Mouse (Mus musculus): Measurements from ENCODE around the gene Ankrd13a. TPM values are rescaled to one million over a fixed set of nuclear protein-coding genes. Genes with fewer than 3 reads are reported as not detected.

Ankrd13a gene
- polyA plus RNA-seq, 1 experiment from 2014 or later, result 71.9 TPM

GRCm38 (mm10) chr5:114759536-114760090 is 14.9 kb upstream of the Ankrd13a start:
- Histone ChIP-seq H3K36me3 (ENCODE audit: control insufficient read depth, insufficient read depth, low read length) (peaks cover 15% of the 10 kb centered on the region), H3K27me3 (ENCODE audit: control insufficient read depth, insufficient read depth, low read length) (no peaks in the 10 kb centered on the region), H3K9me3 (ENCODE audit: control insufficient read depth, low read length) (no peaks in the 10 kb centered on the region), H3K4me3 (ENCODE audit: low read depth, low read length) (no peak overlapping the region), H3K4me1 (ENCODE audit: control insufficient read depth, insufficient read depth, low read length) (no peaks in the 10 kb centered on the region), H3K4me2 (no peak overlapping the region), H3K9ac (ENCODE audit: low read length) (no peak overlapping the region), H3K27ac (ENCODE audit: low read depth, low read length) (no peak overlapping the region)
- ATAC-seq (ENCODE audit: low FRiP score), result no peak
- DNase-seq (ENCODE audit: low spot score, missing footprints), result no peak
- 89% methylated on average over 5 of the region's 5 CpGs for WGBS

GRCm38 (mm10) chr5:114761980-114762379 is 12.5 kb upstream of the Ankrd13a start:
- no peaks in the 10 kb centered on the region for H3K27me3 ChIP-seq (ENCODE audit: control insufficient read depth, insufficient read depth, low read length)
- no peak overlapping the region for H3K4me2 ChIP-seq
- WGBS, result 87% methylated on average over 8 of the region's 8 CpGs
- no peak overlapping the region for H3K9ac ChIP-seq (ENCODE audit: low read length)
- no peaks in the 10 kb centered on the region for H3K4me1 ChIP-seq (ENCODE audit: control insufficient read depth, insufficient read depth, low read length)
- no peaks in the 10 kb centered on the region for H3K9me3 ChIP-seq (ENCODE audit: control insufficient read depth, low read length)
- H3K4me3 ChIP-seq (ENCODE audit: low read depth, low read length), result no peak overlapping the region
- ATAC-seq (ENCODE audit: low FRiP score) (no peak), DNase-seq (ENCODE audit: low spot score, missing footprints) (no peak)
- peaks cover 10% of the 10 kb centered on the region for H3K36me3 ChIP-seq (ENCODE audit: control insufficient read depth, insufficient read depth, low read length)
- no peak overlapping the region for H3K27ac ChIP-seq (ENCODE audit: low read depth, low read length)

GRCm38 (mm10) chr5:114764812-114765735 is 9.4 kb upstream of the Ankrd13a start:
- H3K9me3 ChIP-seq (ENCODE audit: control insufficient read depth, low read length), result no peaks in the 10 kb centered on the region
- H3K4me3 ChIP-seq (ENCODE audit: low read depth, low read length), result no peak overlapping the region
- H3K4me1 ChIP-seq (ENCODE audit: control insufficient read depth, insufficient read depth, low read length), result no peaks in the 10 kb centered on the region
- H3K27me3 ChIP-seq (ENCODE audit: control insufficient read depth, insufficient read depth, low read length), result no peaks in the 10 kb centered on the region
- H3K27ac ChIP-seq (ENCODE audit: low read depth, low read length), result no peak overlapping the region
- WGBS, result 89% methylated on average over 18 of the region's 18 CpGs
- DNase-seq (ENCODE audit: low spot score, missing footprints), result no peak
- ATAC-seq (ENCODE audit: low FRiP score), result no peak
- no peak overlapping the region for H3K9ac ChIP-seq (ENCODE audit: low read length)
- no peak overlapping the region for H3K4me2 ChIP-seq
- H3K36me3 ChIP-seq (ENCODE audit: control insufficient read depth, insufficient read depth, low read length), result peaks cover 6% of the 10 kb centered on the region

GRCm38 (mm10) chr5:114766686-114767085 is 7.8 kb upstream of the Ankrd13a start:
- peaks cover 4% of the 10 kb centered on the region; the same call in 1 of the 2 replicates for H3K36me3 ChIP-seq (ENCODE audit: control insufficient read depth, insufficient read depth, low read length)
- WGBS, result 90% methylated on average over 8 of the region's 8 CpGs

GRCm38 (mm10) chr5:114767185-114767584 is 7.3 kb upstream of the Ankrd13a start:
- Histone ChIP-seq H3K9me3 (ENCODE audit: control insufficient read depth, low read length) (no peaks in the 10 kb centered on the region), H3K36me3 (ENCODE audit: control insufficient read depth, insufficient read depth, low read length) (peaks cover 4% of the 10 kb centered on the region; the same call in 1 of the 2 replicates), H3K4me3 (ENCODE audit: low read depth, low read length) (no peak overlapping the region), H3K4me2 (no peak overlapping the region), H3K27me3 (ENCODE audit: control insufficient read depth, insufficient read depth, low read length) (no peaks in the 10 kb centered on the region), H3K4me1 (ENCODE audit: control insufficient read depth, insufficient read depth, low read length) (peaks cover 6% of the 10 kb centered on the region; the same call in 1 of the 2 replicates), H3K9ac (ENCODE audit: low read length) (no peak overlapping the region), H3K27ac (ENCODE audit: low read depth, low read length) (no peak overlapping the region)
- 89% methylated on average over 7 of the region's 7 CpGs for WGBS
- ATAC-seq (ENCODE audit: low FRiP score) (no peak), DNase-seq (ENCODE audit: low spot score, missing footprints) (no peak)

More at GRCm38 (mm10) chr5:114766686-114767085, 7.8 kb upstream of the Ankrd13a start:
- ATAC-seq (ENCODE audit: low FRiP score), result no peak
- DNase-seq (ENCODE audit: low spot score, missing footprints), result no peak
- peaks cover under 1% of the 10 kb centered on the region; the same call in 1 of the 2 replicates for H3K4me1 ChIP-seq (ENCODE audit: control insufficient read depth, insufficient read depth, low read length)
- no peak overlapping the region for H3K27ac ChIP-seq (ENCODE audit: low read depth, low read length)
- no peak overlapping the region for H3K4me3 ChIP-seq (ENCODE audit: low read depth, low read length)
- no peaks in the 10 kb centered on the region for H3K9me3 ChIP-seq (ENCODE audit: control insufficient read depth, low read length)
- no peaks in the 10 kb centered on the region for H3K27me3 ChIP-seq (ENCODE audit: control insufficient read depth, insufficient read depth, low read length)
- no peak overlapping the region for H3K9ac ChIP-seq (ENCODE audit: low read length)
- no peak overlapping the region for H3K4me2 ChIP-seq

GRCm38 (mm10) chr5:114769786-114770185 is 4.7 kb upstream of the Ankrd13a start:
- DNase-seq (ENCODE audit: low spot score, missing footprints), result no peak
- no peaks in the 10 kb centered on the region for H3K9me3 ChIP-seq (ENCODE audit: control insufficient read depth, low read length)
- WGBS, result 92% methylated on average over 8 of the region's 8 CpGs
- H3K27me3 ChIP-seq (ENCODE audit: control insufficient read depth, insufficient read depth, low read length), result no peaks in the 10 kb centered on the region
- no peak overlapping the region for H3K4me3 ChIP-seq (ENCODE audit: low read depth, low read length)
- H3K4me1 ChIP-seq (ENCODE audit: control insufficient read depth, insufficient read depth, low read length), result peaks cover 12% of the 10 kb centered on the region
- no peak overlapping the region for H3K9ac ChIP-seq (ENCODE audit: low read length)
- ATAC-seq (ENCODE audit: low FRiP score), result no peak
- H3K36me3 ChIP-seq (ENCODE audit: control insufficient read depth, insufficient read depth, low read length), result peaks cover 4% of the 10 kb centered on the region; the same call in 1 of the 2 replicates
- H3K27ac ChIP-seq (ENCODE audit: low read depth, low read length), result no peak overlapping the region
- H3K4me2 ChIP-seq, result no peak overlapping the region

GRCm38 (mm10) chr5:114771796-114772195 is 2.7 kb upstream of the Ankrd13a start:
- ATAC-seq (ENCODE audit: low FRiP score), result no peak
- no peak overlapping the region; the same call in 1 of the 2 replicates for H3K4me3 ChIP-seq (ENCODE audit: low read depth, low read length)
- WGBS, result 85% methylated on average over 8 of the region's 8 CpGs
- no peak overlapping the region for H3K9ac ChIP-seq (ENCODE audit: low read length)
- H3K36me3 ChIP-seq (ENCODE audit: control insufficient read depth, insufficient read depth, low read length), result no peaks in the 10 kb centered on the region
- H3K4me2 ChIP-seq, result peak overlapping the region; percentile 91
- H3K27me3 ChIP-seq (ENCODE audit: control insufficient read depth, insufficient read depth, low read length), result no peaks in the 10 kb centered on the region
- DNase-seq (ENCODE audit: low spot score, missing footprints), result no peak
- no peaks in the 10 kb centered on the region for H3K9me3 ChIP-seq (ENCODE audit: control insufficient read depth, low read length)
- H3K4me1 ChIP-seq (ENCODE audit: control insufficient read depth, insufficient read depth, low read length), result peaks cover 22% of the 10 kb centered on the region
- no peak overlapping the region for H3K27ac ChIP-seq (ENCODE audit: low read depth, low read length)

GRCm38 (mm10) chr5:114772456-114773203 is 1.8 kb upstream of the Ankrd13a start:
- 4% methylated on average over 34 of the region's 57 CpGs for WGBS
- Histone ChIP-seq H3K9me3 (ENCODE audit: control insufficient read depth, low read length) (no peaks in the 10 kb centered on the region), H3K4me1 (ENCODE audit: control insufficient read depth, insufficient read depth, low read length) (peaks cover 22% of the 10 kb centered on the region), H3K4me3 (ENCODE audit: low read depth, low read length) (peak overlapping the region; percentile 99), H3K4me2 (peak overlapping the region; percentile 91), H3K36me3 (ENCODE audit: control insufficient read depth, insufficient read depth, low read length) (no peaks in the 10 kb centered on the region), H3K27me3 (ENCODE audit: control insufficient read depth, insufficient read depth, low read length) (no peaks in the 10 kb centered on the region), H3K9ac (ENCODE audit: low read length) (peak overlapping the region; percentile 79), H3K27ac (ENCODE audit: low read depth, low read length) (peak overlapping the region; percentile 21; the same call in 1 of the 2 replicates)
- DNase-seq (ENCODE audit: low spot score, missing footprints), result peak; percentile 93
- peak; percentile 59 for ATAC-seq (ENCODE audit: low FRiP score)

Measured in midbrain, embryonic 11.5 days (tissue).